Mouse (Mus musculus) megakaryocyte, embryonic 14.5 days (primary cell): ENCODE measurements around the gene Slc6a12. TPM values are rescaled to one million over a fixed set of nuclear protein-coding genes. Genes with fewer than 3 reads are reported as not detected.

ENCODE experiments used
- H3K27me3 ChIP-seq: replicated peaks from 2 replicates; pipeline ENCODE3; 2012; ENCODE audit warnings: inconsistent platforms
- H3K36me3 ChIP-seq: replicated peaks from 2 replicates; pipeline ENCODE3; 2012; ENCODE audit warnings: low read length, inconsistent platforms, mixed read lengths
- H3K4me1 ChIP-seq: 2 replicates; pipeline ENCODE4 v1.6.1; 2012; ENCODE audit warnings: inconsistent platforms
- H3K4me3 ChIP-seq: replicated peaks from 2 replicates; pipeline ENCODE3; 2012; ENCODE audit warnings: moderate library complexity, mild to moderate bottlenecking, inconsistent platforms
- H3K9me3 ChIP-seq: 2 replicates; pipeline ENCODE4 v1.6.1; 2012; ENCODE audit warnings: inconsistent platforms
- FLI1 ChIP-seq: IDR thresholded peaks from 2 replicates; pipeline ENCODE4 v1.6.1; 2012; ENCODE audit warnings: low read length, inconsistent platforms, mixed read lengths
- GATA1 ChIP-seq: IDR thresholded peaks from 3 replicates; pipeline ENCODE4 v1.6.1; 2012; ENCODE audit warnings: mixed read lengths, low read length, inconsistent platforms, borderline replicate concordance
- polyA plus RNA-seq: library from polyadenylated mRNA; stranded (reverse); fragments of >175 nt; gene quantifications from 2 replicates; pipeline ENCODE4 v1.2.3, GENCODE M21; 2012; ENCODE audit warnings: low replicate concordance; ENCODE audit not compliant: insufficient read depth

Slc6a12 gene
- polyA plus RNA-seq, result not detected in 2 replicates

DNA sequence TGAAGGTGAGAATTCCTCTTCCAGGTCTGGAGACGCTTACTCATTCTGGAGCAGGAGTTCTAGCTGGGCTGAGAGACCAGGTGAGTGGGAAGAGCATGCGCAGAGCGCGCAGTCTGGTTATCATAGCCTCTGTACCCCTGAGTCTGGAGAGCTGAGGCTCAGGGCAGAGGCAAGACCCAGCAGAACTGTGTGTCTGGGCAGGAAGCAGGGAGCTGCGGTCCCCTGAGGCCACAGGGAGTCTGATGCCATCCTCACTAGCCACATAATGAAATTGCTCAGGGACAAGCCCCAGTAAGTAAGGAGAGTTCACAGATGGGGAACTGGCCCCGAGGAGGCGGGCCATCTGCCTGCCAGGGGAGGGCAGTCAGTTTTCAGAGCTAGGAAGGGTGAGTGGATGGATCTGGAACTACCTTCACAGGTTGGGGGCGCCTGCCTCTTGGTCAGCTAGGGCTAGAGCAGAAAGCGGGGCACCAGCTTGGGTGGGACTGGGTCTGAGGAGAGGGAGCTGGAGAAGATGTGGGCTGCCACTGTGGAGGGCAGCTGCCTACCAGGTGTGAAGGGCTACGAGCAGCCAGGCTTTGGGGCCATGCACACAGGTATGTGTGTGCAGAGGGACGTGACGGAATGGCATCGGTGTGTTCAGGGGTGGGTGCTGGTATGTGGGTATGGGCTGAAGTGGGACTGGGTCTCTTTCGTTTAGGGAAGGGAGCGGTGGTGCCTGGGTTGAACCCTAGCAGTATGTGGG lies at the start of gene Slc6a12:
Gene Slc6a12 (plus strand): TSS at position 51 of the 745 bp plus-strand sequence.
- Histone ChIP-seq H3K36me3 (no peaks in the 10 kb centered on the region), H3K9me3 (no peaks in the 10 kb centered on the region), H3K4me3 (peak within 1 kb of the TSS; percentile 50), H3K4me1 (peaks cover 44% of the 10 kb centered on the region), H3K27me3 (peaks cover 42% of the 10 kb centered on the region)
- TF ChIP-seq FLI1 (no peak), GATA1 (no peak)

DNA sequence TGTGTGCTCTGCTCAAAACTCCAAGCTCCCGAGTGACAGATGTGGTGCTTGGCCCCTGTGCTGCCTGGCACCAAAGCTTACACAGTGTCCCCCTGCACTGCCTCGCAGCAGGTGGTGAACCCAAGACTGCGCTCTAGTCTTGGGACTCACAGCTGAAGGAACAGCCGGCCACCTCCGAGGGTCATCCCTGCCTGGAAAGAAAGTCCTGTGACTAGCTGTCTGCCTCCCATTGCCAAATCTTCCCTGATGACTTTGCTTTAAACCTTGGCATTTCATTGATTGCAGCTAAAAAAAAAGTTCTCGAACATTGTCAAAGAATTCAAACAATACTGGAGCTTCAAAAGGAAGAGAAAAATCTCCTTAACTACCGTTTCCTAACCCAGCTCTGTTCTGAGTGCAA lies 43.6 kb upstream of the Slc6a12 start:
- no peaks in the 10 kb centered on the region for H3K9me3 ChIP-seq
- no peak for TF ChIP-seq FLI1
- no peak for TF ChIP-seq GATA1

DNA sequence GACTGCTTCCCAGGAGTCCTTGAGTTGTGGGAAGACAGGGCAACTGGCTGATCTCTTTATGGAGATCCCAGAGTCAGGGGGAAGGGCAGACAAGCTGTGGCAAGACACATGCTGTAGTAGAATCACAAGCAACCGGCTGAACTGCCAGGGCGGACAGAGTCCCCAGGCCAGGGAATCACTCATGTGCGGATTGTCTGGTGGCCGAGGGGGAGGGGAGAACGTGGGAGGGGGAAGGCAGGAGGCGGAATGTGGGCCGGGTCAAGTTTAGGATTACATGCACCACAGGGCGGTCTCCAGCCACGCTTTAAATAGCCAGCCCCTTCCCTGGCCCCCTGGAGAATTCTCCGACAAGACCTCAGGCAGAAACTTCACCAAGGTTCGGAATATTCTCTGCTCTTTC lies 42.9 kb upstream of the Slc6a12 start, which contains the start of gene Slc6a13:
Gene Slc6a13 (plus strand): TSS at position 274 of the 400 bp plus-strand sequence.
- Histone ChIP-seq H3K4me1 (0 out of 2 replicates have a peak, but pooled peaks cover 3% of the 10 kb centered on the region), H3K36me3 (no peaks in the 10 kb centered on the region), H3K4me3 (no peak within 1 kb of the TSS), H3K27me3 (peaks cover 67% of the 10 kb centered on the region), H3K9me3 (no peaks in the 10 kb centered on the region)
- TF ChIP-seq FLI1 (no peak), GATA1 (no peak)

More for the DNA sequence above, 43.6 kb upstream of the Slc6a12 start:
- Histone ChIP-seq H3K4me1 (0 out of 2 replicates have a peak, but pooled peaks cover 3% of the 10 kb centered on the region), H3K4me3 (no peak overlapping the region), H3K27me3 (peaks cover 63% of the 10 kb centered on the region), H3K36me3 (no peaks in the 10 kb centered on the region)

DNA sequence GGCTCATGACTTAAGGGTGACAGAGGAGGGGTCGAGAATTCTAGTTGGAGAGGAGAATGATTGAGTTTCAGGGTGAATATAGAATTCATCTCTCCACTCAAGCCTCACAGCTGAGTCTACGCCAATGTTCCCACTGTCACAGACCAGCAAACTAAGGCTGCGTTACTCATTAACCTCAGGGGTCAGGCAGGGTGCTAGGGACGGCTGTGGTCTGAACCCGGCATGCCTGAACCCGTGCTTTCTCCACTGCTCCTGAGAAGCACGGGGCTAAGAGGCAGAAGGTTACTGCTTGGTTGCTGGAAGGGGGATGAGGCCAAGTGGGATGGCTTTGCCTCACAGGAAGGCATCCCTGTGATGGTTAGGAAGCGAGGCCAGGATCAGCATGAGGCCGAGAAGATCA lies 42.4 kb upstream of the Slc6a12 start:
- no peak for TF ChIP-seq FLI1
- no peak for TF ChIP-seq GATA1
- Histone ChIP-seq H3K27me3 (peaks cover 71% of the 10 kb centered on the region), H3K4me1 (0 out of 2 replicates have a peak, but pooled peaks cover 3% of the 10 kb centered on the region), H3K4me3 (no peak overlapping the region), H3K9me3 (no peaks in the 10 kb centered on the region), H3K36me3 (no peaks in the 10 kb centered on the region)

DNA sequence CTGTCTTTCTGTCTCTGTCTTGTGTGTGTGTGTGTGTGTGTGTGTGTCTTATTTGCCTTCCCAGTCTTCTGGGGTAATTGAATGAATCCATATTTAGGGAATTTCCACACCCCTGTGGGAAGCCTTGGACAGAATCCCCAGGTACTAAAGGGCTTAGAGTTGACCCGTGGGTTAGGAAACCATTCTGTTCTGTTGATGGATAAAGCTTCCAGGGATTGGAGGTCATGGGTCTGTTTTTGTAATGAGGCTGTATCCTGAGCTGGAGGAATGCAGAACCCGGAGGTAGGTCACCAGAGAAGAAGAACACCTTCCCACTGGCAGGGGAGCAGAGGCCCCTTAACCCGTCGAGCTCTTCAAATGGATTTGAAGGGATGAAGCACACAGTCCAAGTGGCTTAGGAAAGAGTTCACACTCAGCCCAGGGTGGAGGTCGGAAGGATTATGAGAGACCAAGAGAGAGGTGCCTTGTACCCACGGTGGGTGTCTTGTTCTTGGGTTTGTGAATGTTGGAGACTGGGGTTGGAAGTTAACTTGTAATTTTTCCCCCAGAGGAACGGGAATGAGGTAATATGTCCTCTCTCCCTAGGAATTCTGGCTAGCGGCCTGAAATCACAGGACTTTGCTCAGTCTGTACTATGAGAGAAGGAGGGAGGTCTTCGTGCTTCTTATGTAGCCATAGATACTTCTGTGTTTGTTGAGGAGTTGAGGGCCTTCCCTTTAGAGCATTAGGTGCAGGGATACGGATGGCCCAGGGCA lies 39.2 kb upstream of the Slc6a12 start:
- no peaks in the 10 kb centered on the region for H3K36me3 ChIP-seq

DNA sequence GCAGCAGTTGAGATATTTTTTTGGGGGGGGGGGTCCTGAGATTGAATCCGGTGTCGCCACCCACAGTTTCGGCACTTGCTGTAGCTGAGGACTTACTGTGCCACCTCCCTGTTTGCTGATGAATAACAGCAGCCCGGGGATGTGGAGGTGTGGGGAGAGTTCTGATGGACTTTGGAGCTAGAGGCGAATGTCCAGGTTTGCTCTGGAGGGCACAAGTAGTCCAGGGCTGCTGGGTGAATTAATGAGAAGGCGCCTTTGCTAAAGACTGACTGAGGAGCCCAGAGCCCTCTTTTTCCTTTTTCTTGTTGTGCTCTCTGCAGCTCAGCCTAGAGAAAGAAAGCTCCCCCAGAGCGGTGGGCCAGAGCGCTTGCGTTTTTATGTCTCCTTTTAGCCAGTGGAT lies 38.2 kb upstream of the Slc6a12 start:
- TF ChIP-seq FLI1 (no peak), GATA1 (no peak)
- H3K36me3 ChIP-seq, result no peaks in the 10 kb centered on the region
- H3K4me1 ChIP-seq, result 0 out of 2 replicates have a peak, but pooled peaks cover 3% of the 10 kb centered on the region
- peaks cover 67% of the 10 kb centered on the region for H3K27me3 ChIP-seq
- no peak overlapping the region for H3K4me3 ChIP-seq
- H3K9me3 ChIP-seq, result no peaks in the 10 kb centered on the region

More for the DNA sequence above, 39.2 kb upstream of the Slc6a12 start:
- no peak for TF ChIP-seq FLI1
- no peak for TF ChIP-seq GATA1
- peaks cover 73% of the 10 kb centered on the region for H3K27me3 ChIP-seq
- H3K4me1 ChIP-seq, result 0 out of 2 replicates have a peak, but pooled peaks cover 3% of the 10 kb centered on the region
- H3K9me3 ChIP-seq, result no peaks in the 10 kb centered on the region
- H3K4me3 ChIP-seq, result no peak overlapping the region

DNA sequence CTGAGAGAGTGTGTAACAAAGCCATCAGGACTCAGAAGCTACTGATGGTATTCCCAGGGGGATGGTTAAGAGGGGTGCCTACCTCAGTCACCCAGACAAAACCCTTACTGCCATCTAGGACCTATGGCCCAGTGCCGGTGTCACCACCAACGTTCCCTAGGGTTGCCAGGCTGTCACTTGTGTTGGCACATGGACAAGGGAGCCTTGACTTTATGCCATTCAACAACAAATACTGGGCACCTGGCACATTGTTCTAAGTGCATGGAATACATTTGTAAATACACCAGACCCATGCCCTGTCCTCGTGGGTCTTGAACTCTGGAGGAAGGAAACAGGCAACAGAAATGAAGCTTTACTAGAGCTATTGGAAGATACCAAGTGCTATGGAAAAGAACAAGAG lies 37.3 kb upstream of the Slc6a12 start:
- H3K9me3 ChIP-seq, result no peaks in the 10 kb centered on the region
- H3K36me3 ChIP-seq, result no peaks in the 10 kb centered on the region
- peaks cover 60% of the 10 kb centered on the region for H3K27me3 ChIP-seq
- H3K4me1 ChIP-seq, result no peaks in the 10 kb centered on the region
- TF ChIP-seq FLI1, result no peak
- no peak for TF ChIP-seq GATA1
- no peak overlapping the region for H3K4me3 ChIP-seq

DNA sequence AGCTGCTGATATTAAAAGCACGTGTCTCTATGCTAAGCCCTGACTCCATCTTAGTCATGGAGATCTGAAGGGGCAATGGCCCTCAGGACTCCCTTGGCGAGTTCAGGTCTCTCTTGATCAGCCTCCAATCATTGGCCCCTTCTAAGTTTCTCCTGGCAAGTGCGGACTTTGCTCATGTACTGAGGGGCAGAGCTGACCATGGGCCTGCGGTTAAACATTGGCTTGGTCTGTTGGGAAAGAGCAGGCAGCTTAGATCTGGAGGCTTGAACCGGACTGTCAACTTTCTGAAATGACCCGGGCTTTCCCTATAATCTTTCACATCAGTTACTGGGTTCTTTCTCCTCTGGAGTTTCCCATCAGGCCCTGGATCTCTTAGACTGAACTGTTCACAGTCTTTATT lies 31.9 kb upstream of the Slc6a12 start:
- Histone ChIP-seq H3K36me3 (no peaks in the 10 kb centered on the region), H3K9me3 (no peaks in the 10 kb centered on the region), H3K4me1 (no peaks in the 10 kb centered on the region), H3K4me3 (no peak overlapping the region), H3K27me3 (peaks cover 27% of the 10 kb centered on the region)
- TF ChIP-seq FLI1 (no peak), GATA1 (no peak)

DNA sequence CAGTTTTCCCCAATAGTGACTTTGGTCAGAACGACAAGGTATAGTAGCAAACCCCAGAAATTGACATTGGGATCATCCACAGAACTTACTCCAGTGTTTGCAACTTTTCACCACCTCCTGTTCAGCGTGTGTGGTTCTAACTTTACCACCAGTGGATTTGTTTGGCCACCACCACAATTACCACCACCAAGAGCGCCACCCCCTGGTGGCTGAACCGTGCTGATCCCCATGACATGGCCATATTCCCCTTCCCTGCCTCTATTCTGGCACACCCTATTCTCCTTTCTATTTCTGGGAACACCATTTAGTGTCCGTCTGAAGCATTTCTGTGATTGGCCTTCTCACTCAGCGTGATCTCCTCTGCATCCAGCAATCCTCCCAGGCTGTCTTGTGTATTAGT lies 23.8 kb upstream of the Slc6a12 start:
- Histone ChIP-seq H3K9me3 (no peaks in the 10 kb centered on the region), H3K4me1 (no peaks in the 10 kb centered on the region), H3K36me3 (no peaks in the 10 kb centered on the region), H3K27me3 (peaks cover 27% of the 10 kb centered on the region), H3K4me3 (no peak overlapping the region)
- no peak for TF ChIP-seq FLI1
- no peak for TF ChIP-seq GATA1
